Mouse (Mus musculus): ENCODE measurements around the gene Srrm2. TPM values are rescaled to one million over a fixed set of nuclear protein-coding genes. Genes with fewer than 3 reads are reported as not detected.

The Srrm2 gene
- polyA plus RNA-seq, 1 experiment from 2014 or later: 642 TPM

- Histone ChIP-seq H3K4me2 (peak overlapping the region; percentile 68), H3K4me3 (peak overlapping the region; percentile 55), H3K27me3 (no peaks in the 10 kb centered on the region), H3K9ac (peak overlapping the region; percentile 84), H3K9me3 (no peaks in the 10 kb centered on the region), H3K4me1 (peaks cover 27% of the 10 kb centered on the region), H3K27ac (peak overlapping the region; percentile 90), H3K36me3 (no peaks in the 10 kb centered on the region)
- no peak for ATAC-seq (ENCODE audit: insufficient number of reproducible peaks, insufficient read depth, low FRiP score, low TSS enrichment, low read depth)
- WGBS: 14% methylated on average over 8 of the region's 8 CpGs
Measured at GRCm38 (mm10) chr17:23789749-23790268, 523 bp upstream of the Srrm2 start.

- ATAC-seq (ENCODE audit: insufficient number of reproducible peaks, insufficient read depth, low FRiP score, low TSS enrichment, low read depth): no peak
- H3K9ac ChIP-seq: peak overlapping the region; percentile 84
- peaks cover 18% of the 10 kb centered on the region for H3K4me1 ChIP-seq
- peak overlapping the region; percentile 90; the same call in 1 of the 2 replicates for H3K27ac ChIP-seq
- peak overlapping the region; percentile 55 for H3K4me3 ChIP-seq
- no peaks in the 10 kb centered on the region for H3K27me3 ChIP-seq
- 34% methylated on average over 2 of the region's 2 CpGs for WGBS
- peak overlapping the region; percentile 68 for H3K4me2 ChIP-seq
- H3K36me3 ChIP-seq: no peaks in the 10 kb centered on the region
- no peaks in the 10 kb centered on the region for H3K9me3 ChIP-seq
Measured at GRCm38 (mm10) chr17:23791079-23791357, 686 bp downstream of the Srrm2 start.

- no peak for ATAC-seq (ENCODE audit: insufficient number of reproducible peaks, insufficient read depth, low FRiP score, low TSS enrichment, low read depth)
- 95% methylated on average over 8 of the region's 8 CpGs for WGBS
Measured at GRCm38 (mm10) chr17:23795323-23795722, 5.0 kb downstream of the Srrm2 start.

GRCm38 (mm10) chr17:23797316-23797715 is 7.0 kb downstream of the Srrm2 start:
- no peaks in the 10 kb centered on the region for H3K36me3 ChIP-seq
- ATAC-seq (ENCODE audit: insufficient number of reproducible peaks, insufficient read depth, low FRiP score, low TSS enrichment, low read depth): no peak
- WGBS: 27% methylated on average over 7 of the region's 7 CpGs

More at GRCm38 (mm10) chr17:23795323-23795722, 5.0 kb downstream of the Srrm2 start:
- H3K4me2 ChIP-seq: no peak overlapping the region
- no peak overlapping the region for H3K4me3 ChIP-seq
- no peaks in the 10 kb centered on the region for H3K27me3 ChIP-seq
- H3K4me1 ChIP-seq: peaks cover 12% of the 10 kb centered on the region
- no peaks in the 10 kb centered on the region for H3K36me3 ChIP-seq
- H3K9ac ChIP-seq: no peak overlapping the region
- no peaks in the 10 kb centered on the region for H3K9me3 ChIP-seq
- H3K27ac ChIP-seq: no peak overlapping the region

GRCm38 (mm10) chr17:23801627-23802026 is 11.3 kb downstream of the Srrm2 start:
- H3K4me3 ChIP-seq: no peak overlapping the region
- H3K9ac ChIP-seq: no peak overlapping the region
- no peak overlapping the region for H3K27ac ChIP-seq
- no peaks in the 10 kb centered on the region for H3K9me3 ChIP-seq
- H3K4me1 ChIP-seq: peaks cover 28% of the 10 kb centered on the region
- no peak for ATAC-seq (ENCODE audit: insufficient number of reproducible peaks, insufficient read depth, low FRiP score, low TSS enrichment, low read depth)
- no peak overlapping the region for H3K4me2 ChIP-seq
- no peaks in the 10 kb centered on the region for H3K36me3 ChIP-seq
- no peaks in the 10 kb centered on the region for H3K27me3 ChIP-seq
- 90% methylated on average over 10 of the region's 10 CpGs for WGBS

More at GRCm38 (mm10) chr17:23797316-23797715, 7.0 kb downstream of the Srrm2 start:
- no peaks in the 10 kb centered on the region for H3K27me3 ChIP-seq
- H3K4me3 ChIP-seq: no peak overlapping the region
- no peak overlapping the region for H3K9ac ChIP-seq
- no peaks in the 10 kb centered on the region for H3K9me3 ChIP-seq
- no peak overlapping the region for H3K27ac ChIP-seq
- H3K4me2 ChIP-seq: no peak overlapping the region
- peaks cover 6% of the 10 kb centered on the region; the same call in 1 of the 2 replicates for H3K4me1 ChIP-seq

- no peaks in the 10 kb centered on the region for H3K27me3 ChIP-seq
Measured at GRCm38 (mm10) chr17:23802746-23803365, 12.5 kb downstream of the Srrm2 start.

GRCm38 (mm10) chr17:23803366-23804041 is 13.2 kb downstream of the Srrm2 start:
- under 1% methylated on average over 57 of the region's 83 CpGs for WGBS
- no peaks in the 10 kb centered on the region for H3K9me3 ChIP-seq
- peak; percentile 62; the same call in 1 of the 2 replicates for ATAC-seq (ENCODE audit: insufficient number of reproducible peaks, insufficient read depth, low FRiP score, low TSS enrichment, low read depth)

More at GRCm38 (mm10) chr17:23802746-23803365, 12.5 kb downstream of the Srrm2 start:
- Histone ChIP-seq H3K4me2 (peak overlapping the region; percentile 84), H3K9me3 (no peaks in the 10 kb centered on the region), H3K9ac (peak overlapping the region; percentile 99), H3K27ac (peak overlapping the region; percentile 97), H3K4me1 (peaks cover 33% of the 10 kb centered on the region), H3K36me3 (peaks cover 10% of the 10 kb centered on the region), H3K4me3 (peak overlapping the region; percentile 100)
- ATAC-seq (ENCODE audit: insufficient number of reproducible peaks, insufficient read depth, low FRiP score, low TSS enrichment, low read depth): peak; percentile 98
- WGBS: under 1% methylated on average over 60 of the region's 60 CpGs

GRCm38 (mm10) chr17:23804426-23805085 is 14.2 kb downstream of the Srrm2 start:
- peak overlapping the region; percentile 100 for H3K4me3 ChIP-seq
- no peaks in the 10 kb centered on the region for H3K27me3 ChIP-seq
- H3K36me3 ChIP-seq: peaks cover 27% of the 10 kb centered on the region
- peak overlapping the region; percentile 84 for H3K4me2 ChIP-seq
- WGBS: under 1% methylated on average over 8 of the region's 8 CpGs
- H3K9me3 ChIP-seq: no peaks in the 10 kb centered on the region
- H3K4me1 ChIP-seq: peaks cover 33% of the 10 kb centered on the region
- peak overlapping the region; percentile 99 for H3K9ac ChIP-seq
- no peak overlapping the region for H3K27ac ChIP-seq
- ATAC-seq (ENCODE audit: insufficient number of reproducible peaks, insufficient read depth, low FRiP score, low TSS enrichment, low read depth): no peak

More at GRCm38 (mm10) chr17:23803366-23804041, 13.2 kb downstream of the Srrm2 start:
- Histone ChIP-seq H3K27me3 (no peaks in the 10 kb centered on the region), H3K4me3 (peak overlapping the region; percentile 100), H3K9ac (peak overlapping the region; percentile 99), H3K4me1 (peaks cover 33% of the 10 kb centered on the region), H3K27ac (peak overlapping the region; percentile 97), H3K4me2 (peak overlapping the region; percentile 84), H3K36me3 (peaks cover 17% of the 10 kb centered on the region)

GRCm38 (mm10) chr17:23806867-23807266 is 16.5 kb downstream of the Srrm2 start:
- H3K27ac ChIP-seq: 0 out of 2 replicates have a peak overlapping the region, but pooled peaks have one; percentile 3
- no peak for ATAC-seq (ENCODE audit: insufficient number of reproducible peaks, insufficient read depth, low FRiP score, low TSS enrichment, low read depth)
- H3K36me3 ChIP-seq: peaks cover 50% of the 10 kb centered on the region
- peak overlapping the region; percentile 20 for H3K4me3 ChIP-seq
- H3K27me3 ChIP-seq: no peaks in the 10 kb centered on the region
- H3K9me3 ChIP-seq: no peaks in the 10 kb centered on the region
- H3K4me1 ChIP-seq: peaks cover 33% of the 10 kb centered on the region
- peak overlapping the region; percentile 56 for H3K9ac ChIP-seq
- WGBS: 61% methylated on average over 25 of the region's 25 CpGs
- peak overlapping the region; percentile 84 for H3K4me2 ChIP-seq

GRCm38 (mm10) chr17:23807918-23808317 is 17.6 kb downstream of the Srrm2 start:
- Histone ChIP-seq H3K9ac (no peak overlapping the region), H3K4me3 (no peak overlapping the region), H3K9me3 (no peaks in the 10 kb centered on the region), H3K36me3 (peaks cover 60% of the 10 kb centered on the region), H3K27ac (no peak overlapping the region), H3K4me2 (no peak overlapping the region), H3K27me3 (no peaks in the 10 kb centered on the region), H3K4me1 (peaks cover 30% of the 10 kb centered on the region)
- WGBS: 93% methylated on average over 3 of the region's 3 CpGs
- no peak for ATAC-seq (ENCODE audit: insufficient number of reproducible peaks, insufficient read depth, low FRiP score, low TSS enrichment, low read depth)

GRCm38 (mm10) chr17:23815641-23816040 is 25.3 kb downstream of the Srrm2 start:
- Histone ChIP-seq H3K4me3 (no peak overlapping the region), H3K27me3 (no peaks in the 10 kb centered on the region), H3K36me3 (peaks cover 96% of the 10 kb centered on the region), H3K9me3 (peaks cover 32% of the 10 kb centered on the region), H3K9ac (no peak overlapping the region), H3K27ac (no peak overlapping the region), H3K4me1 (no peaks in the 10 kb centered on the region), H3K4me2 (no peak overlapping the region)
- ATAC-seq (ENCODE audit: insufficient number of reproducible peaks, insufficient read depth, low FRiP score, low TSS enrichment, low read depth): no peak
- WGBS: 96% methylated on average over 16 of the region's 16 CpGs

All from embryonic facial prominence, embryonic 13.5 days (tissue).